Mouse (Mus musculus) bone marrow macrophage, adult 2 months (primary cell): ENCODE results near the gene Fgfbp3.

Experiments used
- CTCF ChIP-seq: IDR thresholded peaks from 2 replicates; pipeline ENCODE4 v1.5.1; 2012; ENCODE audit warnings: low read depth, mild to moderate bottlenecking, low read length, moderate library complexity
- POLR2A ChIP-seq: IDR thresholded peaks from 2 replicates; pipeline ENCODE4 v1.6.1; 2012; ENCODE audit warnings: mild to moderate bottlenecking, low read depth, low read length, borderline replicate concordance

DNA sequence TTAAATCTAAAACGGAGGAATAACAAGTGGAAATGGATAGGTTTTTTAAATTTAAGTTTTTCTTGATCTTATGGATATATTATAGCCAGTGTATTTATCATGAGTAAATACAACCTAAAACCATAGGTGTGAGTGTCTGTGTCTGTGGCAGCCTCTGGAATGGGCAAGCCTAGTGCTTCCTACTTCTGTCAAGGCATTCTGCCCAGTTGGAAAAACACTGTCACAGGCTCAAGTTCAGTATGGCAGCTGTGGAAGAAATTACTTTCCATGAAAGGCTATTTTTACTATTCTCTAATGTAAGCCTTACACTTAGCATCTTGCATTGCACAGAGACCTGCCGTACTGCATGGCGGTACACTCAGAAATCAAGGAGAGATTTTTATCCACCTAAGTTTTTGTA is 27.7 kb downstream of the Fgfbp3 start:
- TF ChIP-seq POLR2A (no peak), CTCF (no peak)
